Mouse (Mus musculus) ES-CJ7 (cell line): ENCODE data around the gene Cdrt4.

Experiments used
- DNase-seq: peaks from one replicate; pipeline ENCODE4 v3.0.0; 2011; ENCODE audit warnings: low read depth, low spot score

The Cdrt4 gene

GRCm38 (mm10) chr11:62940176-62940575 is 10.8 kb upstream of the Cdrt4 start:
- peak; percentile 15 for DNase-seq

DNA sequence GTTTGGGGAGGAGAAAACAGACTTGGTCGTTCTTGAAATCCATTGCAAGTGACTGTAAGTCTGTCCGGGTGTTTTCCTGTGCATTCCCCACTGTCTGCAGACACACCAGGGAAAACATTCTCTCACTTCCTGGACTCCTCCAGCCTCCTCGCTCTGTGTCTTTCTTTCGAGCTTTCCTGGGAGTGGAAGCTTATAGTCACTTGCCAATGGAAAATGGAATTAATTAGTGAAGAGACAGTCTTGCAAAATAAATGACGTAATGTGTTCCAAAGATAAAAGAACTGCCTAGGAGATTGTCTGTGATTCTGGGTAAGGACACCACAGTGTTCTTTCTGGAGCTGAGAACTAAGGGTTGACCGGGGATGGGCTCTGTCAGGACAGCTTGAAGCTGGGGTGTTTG is 7.5 kb upstream of the Cdrt4 start:
- no peak for DNase-seq

- no peak for DNase-seq
Observed at GRCm38 (mm10) chr11:62945514-62945913, 5.5 kb upstream of the Cdrt4 start.

DNA sequence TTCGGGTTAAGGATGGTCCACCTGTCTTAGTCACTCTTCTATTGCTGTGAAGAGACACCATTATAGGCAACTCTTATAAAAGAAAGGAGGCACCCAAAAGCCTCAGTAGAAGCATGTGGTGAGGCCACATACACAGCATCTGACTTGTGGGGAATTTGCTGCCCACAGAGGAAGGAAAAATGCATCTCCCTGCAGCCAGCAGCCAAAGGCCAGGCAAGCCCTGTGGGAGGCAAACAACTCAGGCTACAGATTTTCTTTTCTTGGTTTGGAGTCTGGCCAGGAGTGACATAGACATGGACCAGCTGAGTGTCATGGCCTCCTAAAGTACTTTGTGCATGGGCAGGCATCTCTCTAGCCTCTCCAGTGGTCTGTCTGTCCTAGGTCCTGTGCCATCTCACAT is 1.4 kb upstream of the Cdrt4 start:
- DNase-seq = no peak

DNA sequence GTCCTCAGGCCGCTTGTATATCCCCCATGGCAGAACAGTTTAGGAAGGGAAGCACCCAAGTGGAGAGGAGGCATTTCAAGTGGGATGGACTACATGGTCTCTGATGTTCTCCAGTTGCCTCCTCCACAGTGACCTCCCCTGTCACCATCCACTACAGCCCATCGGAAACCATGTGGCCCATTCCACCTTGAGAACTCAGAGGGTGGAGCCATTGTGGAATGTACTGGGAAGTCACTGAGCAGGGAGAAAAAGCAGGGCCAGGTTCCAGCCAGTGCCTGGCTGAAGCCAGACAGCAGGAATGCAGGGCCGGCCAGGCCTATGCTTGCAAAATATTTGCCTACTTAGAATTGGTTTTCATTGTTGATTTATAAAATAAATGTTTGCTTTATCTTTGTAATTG is 3.8 kb downstream of the Cdrt4 start:
- peak; percentile 37 for DNase-seq

DNA sequence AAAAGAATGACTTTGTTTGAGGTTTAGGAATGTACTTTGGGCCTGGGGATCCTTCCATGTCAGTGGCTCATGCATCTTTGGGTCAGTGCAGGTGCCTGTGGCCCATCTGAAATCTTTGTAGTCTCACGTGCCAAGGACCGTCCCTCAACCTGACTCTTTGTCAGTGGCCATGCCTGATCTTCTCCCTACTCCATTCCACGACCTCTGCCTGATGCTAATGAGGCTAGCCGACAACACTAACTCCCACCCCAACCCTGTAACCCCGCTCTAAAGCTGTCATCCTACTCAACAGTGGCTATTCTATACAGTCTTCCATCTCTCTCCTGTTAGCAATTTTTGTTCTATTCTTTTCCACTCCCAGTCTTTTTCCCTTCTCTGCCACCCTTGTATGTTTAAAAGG is 4.2 kb downstream of the Cdrt4 start:
- no peak for DNase-seq

DNA sequence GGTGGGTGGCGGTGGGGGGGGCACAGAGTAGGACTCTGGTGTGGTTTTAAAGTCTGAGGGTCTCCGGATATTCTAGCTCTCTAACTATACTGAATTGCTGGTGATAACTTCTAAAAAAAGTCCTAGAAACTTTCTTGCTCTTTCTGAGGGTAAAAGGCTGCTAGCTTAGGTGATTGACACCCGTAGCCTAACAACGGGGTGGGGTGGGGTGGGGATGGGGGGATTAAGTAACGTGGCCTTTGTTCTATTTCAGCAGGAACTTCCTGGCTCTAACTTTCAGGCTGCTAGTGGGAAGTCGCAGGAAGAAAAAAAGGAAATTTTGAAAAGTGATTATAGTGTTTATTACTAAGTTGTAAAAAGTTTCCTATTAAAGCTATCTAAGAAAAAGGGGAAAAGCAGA is 4.8 kb downstream of the Cdrt4 start:
- peak; percentile 45 for DNase-seq

DNA sequence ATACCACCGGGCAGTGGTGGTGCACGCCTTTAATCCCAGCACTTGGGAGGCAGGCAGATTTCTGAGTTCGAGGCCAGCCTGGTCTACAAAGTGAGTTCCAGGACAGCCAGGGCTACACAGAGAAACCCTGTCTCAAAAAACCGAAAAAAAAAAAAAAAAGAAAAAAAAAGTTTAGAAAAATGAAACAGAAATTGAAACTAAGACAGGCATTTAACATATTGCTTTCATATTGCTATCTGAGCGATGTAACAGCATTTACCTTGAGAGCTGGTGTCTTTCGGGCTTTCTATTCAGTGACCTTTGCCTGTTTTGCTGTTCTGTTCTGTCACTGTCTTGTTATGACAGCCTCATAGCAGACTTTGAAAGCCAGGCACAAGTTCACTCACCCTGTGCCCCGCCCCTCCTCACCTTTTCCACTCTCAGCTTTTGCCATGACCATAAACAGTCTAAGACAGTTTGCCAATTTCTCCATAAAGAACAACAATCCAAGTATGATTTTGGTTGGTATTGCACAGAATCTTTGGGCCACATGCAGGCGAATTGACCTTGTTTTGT is 6.7 kb downstream of the Cdrt4 start:
- DNase-seq = no peak

- no peak for DNase-seq
Observed at GRCm38 (mm10) chr11:62963292-62963691, 12.3 kb downstream of the Cdrt4 start.

DNA sequence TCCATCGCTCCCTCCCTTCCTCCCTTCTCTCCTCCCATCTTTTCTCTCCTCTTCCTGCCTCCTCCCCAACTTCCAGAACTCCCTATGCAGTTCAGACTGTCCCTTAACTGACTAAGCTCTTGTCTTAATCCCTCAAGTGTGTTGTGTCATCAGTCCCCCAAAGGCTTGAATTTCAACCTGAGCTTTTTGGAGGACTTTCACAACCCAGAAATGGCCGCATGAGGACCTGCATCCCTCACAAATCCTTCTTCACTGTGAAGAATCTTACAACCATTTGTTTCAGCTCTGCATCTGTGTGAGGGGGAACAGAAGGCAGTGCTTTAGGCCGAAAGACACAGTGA is 15.4 kb downstream of the Cdrt4 start:
- DNase-seq = no peak

- DNase-seq = peak; percentile 31
Observed at GRCm38 (mm10) chr11:62966765-62967633, 16.0 kb downstream of the Cdrt4 start.

GRCm38 (mm10) chr11:62977176-62977575 is 26.2 kb downstream of the Cdrt4 start:
- no peak for DNase-seq

GRCm38 (mm10) chr11:62978886-62979285 is 27.9 kb downstream of the Cdrt4 start:
- DNase-seq = no peak

DNA sequence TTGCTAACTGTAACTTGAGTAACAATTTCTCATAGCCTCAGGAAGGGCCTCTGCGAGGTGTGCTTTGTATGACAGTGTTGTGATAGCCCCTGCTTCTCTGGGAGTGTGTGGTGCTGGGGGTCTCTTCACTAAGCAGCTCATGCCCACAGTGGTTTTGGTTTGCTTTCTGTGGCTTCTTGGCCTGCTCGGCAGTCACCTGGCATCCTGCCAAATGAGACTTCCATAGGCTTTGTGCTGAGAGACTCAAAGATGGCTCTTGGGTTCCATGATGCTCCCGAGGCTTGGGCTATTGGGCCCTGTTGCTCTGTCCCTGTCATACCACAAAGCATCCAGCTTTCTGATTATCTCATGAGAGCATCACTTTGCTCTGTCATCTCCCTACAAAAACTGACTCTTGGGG is 30.7 kb downstream of the Cdrt4 start:
- DNase-seq = no peak

- DNase-seq = no peak
Observed at GRCm38 (mm10) chr11:62983793-62984192, 32.8 kb downstream of the Cdrt4 start.

DNA sequence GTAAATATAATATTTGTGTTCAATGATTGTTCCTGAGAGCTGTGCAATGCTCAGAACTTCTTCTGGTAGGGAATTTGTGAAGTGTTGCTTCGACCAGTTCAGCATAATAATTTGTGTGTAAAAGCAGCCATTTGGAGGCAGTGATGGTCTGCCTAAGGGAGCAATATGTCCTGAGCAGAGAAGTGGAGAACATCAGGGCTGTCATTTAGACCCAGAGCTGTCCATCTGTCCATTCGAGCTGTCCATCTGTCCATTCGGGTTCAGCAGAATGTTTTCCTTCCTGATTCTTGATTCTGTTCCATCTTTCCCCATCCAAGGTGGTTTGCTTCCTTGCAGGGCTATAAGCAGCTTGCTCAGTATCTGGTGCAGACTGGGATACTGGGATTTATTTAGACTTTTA is 33.4 kb downstream of the Cdrt4 start:
- DNase-seq = no peak

- DNase-seq = no peak
Observed at GRCm38 (mm10) chr11:62985075-62985474, 34.1 kb downstream of the Cdrt4 start.

DNA sequence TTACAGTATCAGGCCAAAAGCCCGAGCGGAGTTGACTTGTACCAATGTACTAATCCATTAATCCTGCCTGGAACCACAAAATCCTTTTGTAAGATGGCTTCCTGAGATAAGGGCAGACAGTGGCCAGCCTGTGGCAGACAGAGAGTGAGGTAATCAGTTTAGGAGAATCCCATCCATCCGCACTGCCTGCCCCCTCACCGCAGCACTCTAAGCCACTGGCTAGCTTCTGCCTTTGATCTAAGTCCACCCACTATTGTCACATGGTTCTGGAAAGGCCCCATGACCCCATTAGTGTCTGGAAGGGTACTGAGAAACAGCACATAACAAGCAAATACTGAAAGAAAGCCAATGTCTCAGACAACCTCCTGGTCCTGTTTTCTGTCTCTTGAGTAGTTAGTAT is 35.6 kb downstream of the Cdrt4 start:
- DNase-seq = no peak

GRCm38 (mm10) chr11:62990150-62990685 is 39.2 kb downstream of the Cdrt4 start:
- DNase-seq = no peak

GRCm38 (mm10) chr11:62990811-62991210 is 39.8 kb downstream of the Cdrt4 start:
- no peak for DNase-seq

GRCm38 (mm10) chr11:62992545-62993242 is 41.7 kb downstream of the Cdrt4 start:
- no peak for DNase-seq

DNA sequence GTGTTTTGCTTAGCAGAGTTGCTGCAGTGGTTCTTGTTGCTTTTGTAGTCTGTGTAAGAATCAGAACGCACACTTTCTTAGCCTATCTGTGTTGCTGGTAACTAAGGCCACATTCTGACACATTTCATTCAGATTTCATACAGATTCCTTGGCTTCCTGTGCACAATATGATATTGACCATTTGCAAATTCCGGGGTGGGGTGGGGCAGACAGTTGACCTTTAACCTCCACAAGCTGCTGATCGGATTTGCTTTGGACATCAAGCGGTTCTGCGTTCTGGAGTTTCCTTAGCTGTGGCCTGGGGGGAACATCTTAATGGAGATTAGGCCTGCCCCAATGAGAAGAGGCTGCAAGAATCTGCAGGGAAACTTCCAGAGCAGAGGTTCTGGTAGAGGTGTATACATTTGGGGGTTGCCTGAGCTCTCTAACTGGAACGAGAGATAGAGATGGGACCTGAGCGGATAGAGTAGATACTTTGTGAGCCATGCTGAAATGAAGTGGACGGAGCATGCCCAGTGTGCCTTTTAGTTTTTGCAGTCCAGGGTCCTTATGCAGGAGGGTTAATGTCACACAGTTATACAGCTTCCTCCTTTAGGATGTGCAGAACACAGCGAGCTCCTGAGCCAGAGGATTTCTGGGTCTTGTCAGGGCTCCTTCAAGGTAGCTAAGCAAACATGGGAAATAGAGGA is 44.2 kb downstream of the Cdrt4 start:
- no peak for DNase-seq
